Mouse (Mus musculus) liver, embryonic 18 days (tissue): ENCODE data around the gene Rpl36a. TPM values are rescaled to one million over a fixed set of nuclear protein-coding genes. Genes with fewer than 3 reads are reported as not detected.

Source experiments
- polyA plus RNA-seq: library from polyadenylated mRNA; depleted of rRNA; stranded (reverse); fragments of >200 nt; gene quantifications from 2 replicates; pipeline ENCODE4 v1.2.3, GENCODE M21; 2012; rRNA removed

The Rpl36a gene
- polyA plus RNA-seq, result 914 and 1,142 TPM in 2 replicates

DNA sequence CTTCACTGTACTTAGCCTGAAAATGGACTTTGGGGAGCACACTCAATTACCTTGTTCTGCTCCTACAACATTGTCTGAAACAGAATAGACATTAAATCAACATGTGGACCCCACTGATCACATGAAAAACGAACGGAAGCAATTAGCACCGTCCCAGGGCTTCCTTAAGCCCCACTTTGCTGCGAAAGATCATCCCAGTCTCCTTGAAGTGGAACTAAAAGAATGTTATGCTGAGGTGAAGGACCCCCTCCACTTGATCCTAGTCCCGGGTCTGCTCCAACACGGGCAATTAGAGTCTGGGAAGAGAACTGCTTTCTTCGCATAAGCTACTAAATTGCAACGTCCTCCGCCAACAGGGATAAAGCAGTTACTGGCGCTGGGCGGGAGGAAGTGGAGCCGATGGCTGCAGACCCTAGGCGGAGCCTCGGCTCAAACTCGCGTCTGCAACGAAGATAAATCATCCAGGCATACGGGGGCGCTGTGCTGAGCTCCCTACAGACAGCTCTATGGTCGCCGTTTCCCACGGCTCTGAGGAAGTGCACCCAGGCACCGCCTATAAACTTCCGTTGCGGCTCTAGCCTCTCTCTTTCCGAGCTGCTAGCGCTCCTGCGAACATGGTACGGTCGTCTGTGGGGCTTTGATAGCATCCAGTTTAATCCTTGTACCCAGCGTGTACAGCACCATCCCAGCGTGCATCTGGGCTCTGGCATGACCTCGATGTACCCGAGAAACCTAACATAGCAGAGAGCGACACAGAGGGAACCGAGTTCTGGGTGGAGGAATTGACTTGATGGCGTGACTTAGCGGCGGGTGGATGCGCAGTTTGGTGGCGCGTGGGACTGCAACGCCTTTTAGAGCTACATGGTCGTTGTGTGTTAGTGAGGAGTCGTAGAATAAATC, at the start of gene Rpl36a:
Rpl36a (plus strand) TSS at position 552 of the 900 bp plus-strand sequence.

DNA sequence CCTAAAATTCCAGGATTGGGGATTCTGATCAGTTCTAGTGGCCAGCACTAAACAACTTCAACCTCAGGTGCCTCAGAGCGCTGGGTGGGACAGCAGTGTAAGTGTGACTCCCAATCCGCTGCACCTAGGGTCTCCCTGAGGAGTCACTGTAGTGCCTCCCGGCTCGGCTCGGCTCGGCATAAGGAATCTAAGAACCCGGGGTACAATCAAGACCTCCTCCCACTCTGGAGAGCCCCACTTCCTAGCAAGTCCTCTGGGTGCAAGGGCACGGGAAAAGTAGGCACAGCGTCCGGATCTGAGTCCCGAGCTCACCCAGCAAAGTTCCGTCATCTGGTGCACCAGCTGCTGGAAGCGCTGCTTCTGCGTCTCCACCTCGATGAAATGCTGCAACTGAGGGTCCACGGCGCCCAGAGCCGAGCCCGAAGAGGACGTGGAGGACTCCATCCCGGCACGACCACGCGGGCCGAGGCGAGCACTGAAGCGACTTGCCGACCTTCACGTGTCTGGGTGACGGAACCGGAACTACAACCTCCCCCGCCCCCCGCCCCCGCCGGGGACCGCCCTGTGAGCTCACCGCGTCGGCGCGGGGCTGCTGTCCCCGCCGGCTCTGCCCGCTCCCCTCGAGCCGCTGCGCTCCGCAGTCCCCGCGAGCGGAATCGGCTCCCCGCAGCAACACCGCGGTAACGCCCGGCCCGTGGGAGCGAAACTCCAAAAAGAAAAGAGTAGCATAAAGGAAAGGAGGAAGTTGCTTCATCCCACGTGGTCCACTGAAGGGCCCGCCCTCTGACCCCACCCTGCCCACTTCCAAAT, 44.1 kb upstream of the Rpl36a start, which contains the start of gene Timm8a1:
Timm8a1 (minus strand) TSS at position 721 of the 810 bp plus-strand sequence.

DNA sequence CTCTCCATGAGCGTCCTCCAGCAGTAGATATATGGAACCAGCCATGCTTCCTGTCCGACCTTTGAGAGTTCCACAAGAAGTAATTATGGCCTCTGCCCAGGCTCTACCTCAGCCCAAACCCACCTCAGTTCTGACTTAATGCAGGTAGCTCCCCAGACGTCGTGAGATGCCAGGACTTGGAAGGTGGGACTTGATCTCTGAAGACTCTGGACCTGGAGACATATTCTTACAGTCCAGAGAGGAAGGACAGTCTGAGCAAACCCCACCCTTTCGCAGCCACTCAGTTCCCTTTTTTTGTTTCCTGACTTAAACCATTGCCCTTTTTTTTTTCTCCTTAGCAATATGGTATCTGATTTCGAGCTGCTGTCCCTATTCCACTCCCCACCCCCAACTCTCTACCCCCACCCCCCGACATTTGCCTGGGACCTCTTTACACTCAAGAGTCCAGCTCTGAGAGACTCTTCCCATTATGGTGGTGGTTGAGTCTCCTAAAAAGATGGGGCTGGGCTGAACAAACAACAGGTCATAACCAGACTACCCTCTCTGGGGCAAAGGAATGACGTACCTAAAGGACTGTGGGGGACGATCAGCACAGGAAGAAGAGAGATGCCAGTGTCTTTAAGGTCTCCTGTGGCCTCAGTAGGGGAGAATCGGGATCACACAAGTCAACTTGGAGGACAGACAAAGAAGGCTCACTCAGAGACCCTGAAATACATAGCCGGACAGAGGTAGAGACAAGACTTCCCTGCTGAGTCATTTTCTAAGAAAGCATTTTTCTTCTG, 2.4 kb upstream of the Rpl36a start, which contains the start of gene Btk:
Btk (minus strand) TSS at position 683 of the 782 bp plus-strand sequence.

DNA sequence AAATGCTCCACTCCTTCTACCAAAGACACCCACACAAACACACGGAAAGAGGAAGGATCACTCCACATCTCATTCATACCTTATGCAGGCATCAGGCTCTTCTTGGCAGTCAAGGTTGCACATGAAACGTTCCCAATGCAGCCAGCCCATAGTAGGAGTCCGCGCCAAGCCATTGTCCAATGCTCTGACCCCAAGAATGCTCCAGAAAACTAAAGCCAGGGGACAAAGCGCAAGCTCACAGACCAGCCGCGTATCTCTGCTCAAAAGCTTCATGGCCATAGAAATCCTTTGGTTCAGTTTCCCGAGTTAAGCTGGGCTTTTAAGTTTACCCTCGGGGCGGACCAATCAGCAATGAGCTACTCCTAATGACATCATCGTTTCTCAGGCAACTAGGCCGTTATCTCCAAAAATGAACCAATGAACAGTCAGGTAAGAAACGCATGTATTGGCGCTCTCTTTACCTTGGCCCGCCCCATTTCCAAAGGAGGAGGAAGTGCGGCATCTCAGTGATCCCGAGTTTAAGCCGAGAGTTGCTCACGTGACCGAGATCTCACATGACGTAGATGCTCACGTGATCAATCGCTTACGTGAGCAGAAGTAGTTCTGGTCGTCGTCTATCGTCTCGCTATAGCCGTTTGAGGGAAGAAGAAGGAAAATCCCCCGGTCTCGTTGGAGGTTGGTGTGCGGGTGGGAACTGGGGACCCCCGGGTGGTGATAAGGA, 15.4 kb downstream of the Rpl36a start, which contains the start of the genes Gla and Hnrnph2:
Gla (minus strand) TSS at position 467 of the 721 bp plus-strand sequence.
Hnrnph2 (plus strand) TSS at position 521 of the 721 bp plus-strand sequence.

Other genes with a start within 250 kb of the Rpl36a start
- gene Drp2, start 181.1 kb upstream of the Rpl36a start, polyA plus RNA-seq, result 0.22 TPM in 2 replicates
- gene Taf7l, start 109.2 kb upstream of the Rpl36a start, polyA plus RNA-seq, result not detected in 2 replicates
- gene Timm8a1, start 43.8 kb upstream of the Rpl36a start, polyA plus RNA-seq, result 22.6 TPM in 2 replicates
- gene Btk, start 2.1 kb upstream of the Rpl36a start, polyA plus RNA-seq, result 10.7 and 10.9 TPM in 2 replicates
- 1.8 TPM in 2 replicates for gene Gla, start 15.5 kb downstream of the Rpl36a start, polyA plus RNA-seq
- 35.6 and 36.2 TPM in 2 replicates for gene Hnrnph2, start 15.5 kb downstream of the Rpl36a start, polyA plus RNA-seq
- 2.0 and 2.1 TPM in 2 replicates for gene Armcx4, start 100.9 kb downstream of the Rpl36a start, polyA plus RNA-seq
- gene Armcx1, start 132.3 kb downstream of the Rpl36a start, polyA plus RNA-seq, result 5.6 and 6.2 TPM in 2 replicates
- gene Armcx6, start 165.8 kb downstream of the Rpl36a start, polyA plus RNA-seq, result 3.3 and 3.5 TPM in 2 replicates
- gene Armcx3, start 170.9 kb downstream of the Rpl36a start, polyA plus RNA-seq, result 13.6 and 14.2 TPM in 2 replicates
- gene Armcx2, start 223.6 kb downstream of the Rpl36a start, polyA plus RNA-seq, result 6.9 and 7.2 TPM in 2 replicates